Mouse (Mus musculus): ENCODE data around the gene Zdhhc1. TPM values are rescaled to one million over a fixed set of nuclear protein-coding genes. Genes with fewer than 3 reads are reported as not detected.

Zdhhc1 gene
- polyA plus RNA-seq, 1 experiment from 2014 or later: 26.3 TPM

DNA sequence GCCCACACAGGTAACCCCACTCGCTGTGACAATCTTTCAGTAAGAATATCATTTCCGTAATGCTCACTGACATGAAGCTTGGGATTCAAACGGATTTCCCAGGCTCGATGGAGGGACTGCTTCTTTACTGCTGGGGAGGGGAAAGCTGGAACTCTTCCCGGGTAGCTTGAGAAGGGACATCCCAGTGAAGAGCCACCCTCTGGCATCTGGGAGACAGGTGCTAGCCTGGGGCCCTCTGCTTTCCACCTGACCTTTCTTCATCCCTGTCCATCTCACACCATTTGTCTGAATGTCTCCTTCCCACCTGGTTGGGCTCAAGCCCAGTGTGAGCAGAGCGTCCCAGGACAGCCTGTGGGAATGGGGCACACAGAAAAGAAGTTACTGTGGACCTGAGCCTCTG lies 30.5 kb downstream of the Zdhhc1 start:
- no peak overlapping the region for H3K27ac ChIP-seq (ENCODE audit: low read length)
- WGBS: 77% methylated on average over 6 of the region's 6 CpGs

DNA sequence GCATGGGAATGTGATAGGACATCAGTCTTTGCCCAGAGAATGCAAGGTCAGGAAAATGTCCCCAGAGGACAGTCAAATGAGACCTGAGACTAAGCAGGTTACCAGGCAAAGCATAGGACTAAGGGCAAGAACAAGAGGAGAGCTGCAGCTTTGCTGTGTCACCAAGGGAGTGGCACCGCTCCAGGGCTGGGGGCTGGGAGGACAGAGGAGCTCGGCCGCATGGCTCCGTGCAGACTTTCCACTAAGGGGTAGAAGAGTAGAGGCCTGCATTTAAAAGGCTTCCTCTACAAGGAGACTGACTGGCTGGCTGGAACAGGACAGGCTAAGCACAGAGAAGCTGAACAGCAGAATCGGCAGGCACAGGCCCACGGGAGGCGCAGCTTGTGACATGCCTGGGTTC lies 32.1 kb downstream of the Zdhhc1 start:
- Histone ChIP-seq H3K9me3 (replicated peaks; ENCODE audit: control insufficient read depth, low read length) (no peaks in the 10 kb centered on the region), H3K36me3 (ENCODE audit: control insufficient read depth, insufficient read depth) (no peaks in the 10 kb centered on the region; the same call in 1 of the 2 replicates), H3K27ac (ENCODE audit: low read length) (no peak overlapping the region), H3K4me1 (ENCODE audit: control insufficient read depth, insufficient read depth, low read length) (peaks cover 10% of the 10 kb centered on the region), H3K27me3 (ENCODE audit: control insufficient read depth, insufficient read depth, low read length) (no peaks in the 10 kb centered on the region), H3K4me3 (ENCODE audit: low read length) (no peak overlapping the region), H3K4me2 (ENCODE audit: low read depth, low read length) (no peak overlapping the region), H3K9ac (ENCODE audit: low read length) (no peak overlapping the region)
- no peak; the same call in 1 of the 2 replicates for ATAC-seq (replicated peaks; ENCODE audit: extremely low read depth, insufficient read depth, low FRiP score)
- WGBS: 47% methylated on average over 7 of the region's 7 CpGs

More for the DNA sequence above, 30.5 kb downstream of the Zdhhc1 start:
- no peaks in the 10 kb centered on the region for H3K9me3 ChIP-seq (replicated peaks; ENCODE audit: control insufficient read depth, low read length)
- no peak overlapping the region for H3K4me3 ChIP-seq (ENCODE audit: low read length)
- no peak overlapping the region for H3K4me2 ChIP-seq (ENCODE audit: low read depth, low read length)
- no peak for ATAC-seq (replicated peaks; ENCODE audit: extremely low read depth, insufficient read depth, low FRiP score)
- H3K9ac ChIP-seq (ENCODE audit: low read length): no peak overlapping the region
- peaks cover 16% of the 10 kb centered on the region for H3K4me1 ChIP-seq (ENCODE audit: control insufficient read depth, insufficient read depth, low read length)
- H3K36me3 ChIP-seq (ENCODE audit: control insufficient read depth, insufficient read depth): no peaks in the 10 kb centered on the region; the same call in 1 of the 2 replicates
- H3K27me3 ChIP-seq (ENCODE audit: control insufficient read depth, insufficient read depth, low read length): no peaks in the 10 kb centered on the region

DNA sequence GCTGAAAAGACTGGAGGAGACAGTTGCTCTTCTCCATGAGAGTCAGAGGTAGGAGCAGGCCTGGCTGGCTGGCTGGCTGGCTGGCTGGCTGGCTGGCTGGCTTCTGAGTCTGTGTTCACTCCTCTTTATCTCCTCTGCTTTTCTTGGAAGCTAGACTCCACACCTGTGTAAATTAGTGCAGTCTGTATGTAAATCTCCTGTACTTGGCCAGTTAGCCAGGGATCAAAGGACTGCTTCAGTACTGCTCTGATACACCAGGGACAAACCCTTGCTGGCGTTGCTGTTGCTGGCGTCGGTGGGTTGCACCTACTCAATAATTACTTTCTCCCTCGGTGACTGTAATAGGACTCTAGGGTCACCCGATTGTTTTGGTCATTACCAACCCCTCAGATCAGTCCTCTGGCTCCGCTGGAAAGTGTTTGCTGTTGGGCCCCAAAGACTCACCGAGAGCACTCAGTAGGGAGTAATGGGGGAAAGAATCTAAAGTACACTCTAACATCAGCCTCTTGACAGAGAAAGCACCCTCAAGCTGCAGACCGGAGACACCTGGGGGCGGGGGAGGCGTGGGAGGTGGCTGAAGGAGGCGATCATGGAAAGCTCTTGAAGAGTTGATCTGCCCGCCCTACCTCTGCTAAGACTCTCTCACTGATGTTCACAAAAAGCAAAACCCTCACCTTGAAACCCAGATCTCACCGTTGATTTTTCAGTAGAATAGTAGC lies 35.5 kb downstream of the Zdhhc1 start:
- Histone ChIP-seq H3K27ac (ENCODE audit: low read length) (no peak overlapping the region), H3K9ac (ENCODE audit: low read length) (no peak overlapping the region), H3K27me3 (ENCODE audit: control insufficient read depth, insufficient read depth, low read length) (no peaks in the 10 kb centered on the region), H3K4me3 (ENCODE audit: low read length) (no peak overlapping the region), H3K4me1 (ENCODE audit: control insufficient read depth, insufficient read depth, low read length) (peaks cover 3% of the 10 kb centered on the region; the same call in 1 of the 2 replicates), H3K4me2 (ENCODE audit: low read depth, low read length) (no peak overlapping the region), H3K9me3 (replicated peaks; ENCODE audit: control insufficient read depth, low read length) (no peaks in the 10 kb centered on the region), H3K36me3 (ENCODE audit: control insufficient read depth, insufficient read depth) (no peaks in the 10 kb centered on the region)
- 62% methylated on average over 13 of the region's 13 CpGs for WGBS
- ATAC-seq (replicated peaks; ENCODE audit: extremely low read depth, insufficient read depth, low FRiP score): no peak

DNA sequence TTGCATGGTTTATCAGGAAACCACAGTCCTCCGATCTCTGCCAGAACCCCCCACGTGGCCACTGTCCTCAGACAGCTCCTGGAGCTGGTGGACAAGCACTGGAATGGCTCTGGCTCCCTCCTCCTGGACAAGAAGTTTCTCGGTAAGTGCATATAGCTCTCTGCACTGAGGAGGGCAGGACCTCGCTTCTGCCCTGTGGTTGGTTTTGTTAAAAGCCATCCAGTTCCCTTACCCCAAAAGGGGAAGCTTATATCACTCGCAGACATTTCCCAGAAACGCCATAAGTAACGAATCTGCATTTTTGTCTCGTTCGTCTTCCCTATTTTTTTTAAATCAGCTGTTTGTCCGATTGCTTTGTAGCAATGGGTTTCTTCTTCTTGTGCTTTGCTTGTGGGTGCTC lies 41.5 kb downstream of the Zdhhc1 start:
- no peaks in the 10 kb centered on the region for H3K9me3 ChIP-seq (replicated peaks; ENCODE audit: control insufficient read depth, low read length)
- H3K27ac ChIP-seq (ENCODE audit: low read length): no peak overlapping the region
- ATAC-seq (replicated peaks; ENCODE audit: extremely low read depth, insufficient read depth, low FRiP score): no peak
- 49% methylated on average over 10 of the region's 10 CpGs for WGBS
- no peaks in the 10 kb centered on the region for H3K27me3 ChIP-seq (ENCODE audit: control insufficient read depth, insufficient read depth, low read length)
- no peak overlapping the region for H3K4me2 ChIP-seq (ENCODE audit: low read depth, low read length)
- H3K4me1 ChIP-seq (ENCODE audit: control insufficient read depth, insufficient read depth, low read length): 0 out of 2 replicates have a peak, but pooled peaks cover 3% of the 10 kb centered on the region
- H3K4me3 ChIP-seq (ENCODE audit: low read length): no peak overlapping the region
- H3K9ac ChIP-seq (ENCODE audit: low read length): no peak overlapping the region
- no peaks in the 10 kb centered on the region for H3K36me3 ChIP-seq (ENCODE audit: control insufficient read depth, insufficient read depth)

DNA sequence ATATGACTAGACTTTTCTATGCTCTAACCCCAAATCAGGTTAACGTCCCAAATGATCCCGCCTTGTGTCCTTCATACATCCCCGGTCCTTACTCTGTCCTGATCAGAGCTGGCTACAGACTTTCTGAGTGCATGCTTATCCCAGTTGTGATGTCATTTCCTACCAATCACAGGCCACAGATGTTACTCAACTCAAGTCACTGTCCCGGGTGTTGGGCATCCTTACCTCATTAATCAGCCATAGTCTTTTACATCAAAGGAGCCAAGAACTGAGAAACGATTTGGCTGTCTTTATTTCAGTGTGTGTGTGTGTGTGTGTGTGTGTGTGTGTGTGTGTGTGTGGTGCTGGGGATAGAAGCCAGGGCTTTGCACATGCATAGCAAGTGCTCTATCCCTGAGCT lies 42.6 kb downstream of the Zdhhc1 start:
- no peak overlapping the region for H3K4me3 ChIP-seq (ENCODE audit: low read length)
- H3K36me3 ChIP-seq (ENCODE audit: control insufficient read depth, insufficient read depth): no peaks in the 10 kb centered on the region
- H3K4me1 ChIP-seq (ENCODE audit: control insufficient read depth, insufficient read depth, low read length): 0 out of 2 replicates have a peak, but pooled peaks cover 3% of the 10 kb centered on the region
- no peak for ATAC-seq (replicated peaks; ENCODE audit: extremely low read depth, insufficient read depth, low FRiP score)
- WGBS: 51% methylated on average over 5 of the region's 5 CpGs
- H3K9ac ChIP-seq (ENCODE audit: low read length): no peak overlapping the region
- no peak overlapping the region for H3K4me2 ChIP-seq (ENCODE audit: low read depth, low read length)
- no peaks in the 10 kb centered on the region for H3K27me3 ChIP-seq (ENCODE audit: control insufficient read depth, insufficient read depth, low read length)
- no peaks in the 10 kb centered on the region for H3K9me3 ChIP-seq (replicated peaks; ENCODE audit: control insufficient read depth, low read length)
- no peak overlapping the region for H3K27ac ChIP-seq (ENCODE audit: low read length)

DNA sequence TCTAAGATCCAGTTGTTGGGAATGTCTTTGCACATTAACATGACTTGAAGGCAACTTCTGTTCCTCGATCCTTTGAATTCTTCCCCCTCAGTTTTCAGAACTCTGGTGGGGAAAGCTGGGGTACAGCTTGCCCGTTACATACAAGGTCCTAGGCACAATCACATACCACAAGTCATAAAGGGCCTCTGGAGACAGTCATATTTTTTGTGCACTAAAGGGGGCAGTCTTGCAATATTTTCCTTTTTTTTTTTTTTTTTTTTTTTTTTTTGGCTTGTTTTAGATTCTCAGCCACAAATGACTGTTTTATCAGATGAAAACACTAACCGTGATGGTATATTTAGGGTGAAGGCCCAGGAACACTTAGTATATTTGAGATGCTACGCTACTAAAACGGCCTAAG lies 43.4 kb downstream of the Zdhhc1 start:
- 58% methylated on average over 5 of the region's 5 CpGs for WGBS
- H3K4me2 ChIP-seq (ENCODE audit: low read depth, low read length): no peak overlapping the region
- H3K4me1 ChIP-seq (ENCODE audit: control insufficient read depth, insufficient read depth, low read length): 0 out of 2 replicates have a peak, but pooled peaks cover 3% of the 10 kb centered on the region

DNA sequence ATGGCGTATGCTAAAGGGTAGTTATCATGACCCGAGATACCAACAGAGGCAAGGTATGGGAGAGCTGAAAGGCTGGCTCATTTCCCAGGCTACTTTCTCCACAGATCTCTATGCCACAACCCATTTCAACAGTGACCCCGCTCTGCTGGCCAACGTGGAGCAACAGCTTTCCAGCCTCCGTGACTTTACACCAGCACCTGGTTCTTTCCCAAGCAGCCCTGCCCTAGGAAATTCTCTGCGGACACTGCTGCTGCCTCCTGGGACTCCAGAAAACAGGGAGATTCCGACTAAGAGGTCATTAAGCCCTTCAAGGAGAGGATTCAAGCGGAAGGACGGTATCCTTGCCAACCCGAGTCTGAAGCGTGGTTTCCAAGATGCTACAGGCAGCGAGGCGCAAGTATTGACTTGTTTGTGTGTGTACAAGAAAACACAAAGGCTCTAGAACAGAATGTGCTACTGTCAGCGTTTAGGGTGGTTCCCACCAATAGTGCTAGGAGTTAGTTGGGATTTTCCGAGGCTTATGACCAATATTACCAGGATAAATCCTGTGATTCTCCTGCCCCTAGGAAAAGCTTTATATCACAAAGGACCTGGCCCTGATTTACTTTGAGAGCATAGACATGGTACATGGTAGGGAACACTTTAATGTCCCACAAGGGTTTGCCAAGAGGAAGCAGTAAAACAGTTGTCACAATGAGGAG lies 44.6 kb downstream of the Zdhhc1 start:
- Histone ChIP-seq H3K9ac (ENCODE audit: low read length) (no peak overlapping the region), H3K27me3 (ENCODE audit: control insufficient read depth, insufficient read depth, low read length) (no peaks in the 10 kb centered on the region), H3K4me1 (ENCODE audit: control insufficient read depth, insufficient read depth, low read length) (0 out of 2 replicates have a peak, but pooled peaks cover 3% of the 10 kb centered on the region), H3K9me3 (replicated peaks; ENCODE audit: control insufficient read depth, low read length) (no peaks in the 10 kb centered on the region), H3K36me3 (ENCODE audit: control insufficient read depth, insufficient read depth) (no peaks in the 10 kb centered on the region), H3K27ac (ENCODE audit: low read length) (no peak overlapping the region), H3K4me2 (ENCODE audit: low read depth, low read length) (no peak overlapping the region), H3K4me3 (ENCODE audit: low read length) (no peak overlapping the region)
- WGBS: 59% methylated on average over 15 of the region's 15 CpGs
- ATAC-seq (replicated peaks; ENCODE audit: extremely low read depth, insufficient read depth, low FRiP score): no peak

More for the DNA sequence above, 43.4 kb downstream of the Zdhhc1 start:
- H3K9me3 ChIP-seq (replicated peaks; ENCODE audit: control insufficient read depth, low read length): no peaks in the 10 kb centered on the region
- H3K36me3 ChIP-seq (ENCODE audit: control insufficient read depth, insufficient read depth): no peaks in the 10 kb centered on the region
- H3K4me3 ChIP-seq (ENCODE audit: low read length): no peak overlapping the region
- H3K27me3 ChIP-seq (ENCODE audit: control insufficient read depth, insufficient read depth, low read length): no peaks in the 10 kb centered on the region
- ATAC-seq (replicated peaks; ENCODE audit: extremely low read depth, insufficient read depth, low FRiP score): no peak
- no peak overlapping the region for H3K27ac ChIP-seq (ENCODE audit: low read length)
- H3K9ac ChIP-seq (ENCODE audit: low read length): no peak overlapping the region

DNA sequence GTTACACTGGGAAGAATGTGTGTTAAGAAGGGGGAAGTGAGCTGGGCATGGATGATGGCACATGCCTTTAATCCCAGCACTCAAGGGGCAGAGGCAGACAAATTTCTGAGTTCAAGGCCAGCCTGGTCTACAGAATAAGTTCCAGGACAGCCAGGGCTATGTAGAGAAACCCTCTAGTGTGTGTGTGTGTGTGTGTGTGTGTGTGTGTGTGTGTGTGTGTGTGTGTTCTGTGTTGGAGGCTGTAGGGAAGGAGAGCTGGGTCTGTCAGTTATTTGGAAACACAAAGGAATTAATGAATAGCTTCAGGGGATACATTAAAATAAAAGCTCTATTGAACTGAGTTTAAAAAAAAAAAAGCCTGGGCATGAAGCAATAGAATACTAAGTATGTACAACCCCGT lies 45.7 kb downstream of the Zdhhc1 start:
- WGBS: 54% methylated on average over 1 of the region's 1 CpGs
- H3K27me3 ChIP-seq (ENCODE audit: control insufficient read depth, insufficient read depth, low read length): no peaks in the 10 kb centered on the region
- H3K4me3 ChIP-seq (ENCODE audit: low read length): no peak overlapping the region

DNA sequence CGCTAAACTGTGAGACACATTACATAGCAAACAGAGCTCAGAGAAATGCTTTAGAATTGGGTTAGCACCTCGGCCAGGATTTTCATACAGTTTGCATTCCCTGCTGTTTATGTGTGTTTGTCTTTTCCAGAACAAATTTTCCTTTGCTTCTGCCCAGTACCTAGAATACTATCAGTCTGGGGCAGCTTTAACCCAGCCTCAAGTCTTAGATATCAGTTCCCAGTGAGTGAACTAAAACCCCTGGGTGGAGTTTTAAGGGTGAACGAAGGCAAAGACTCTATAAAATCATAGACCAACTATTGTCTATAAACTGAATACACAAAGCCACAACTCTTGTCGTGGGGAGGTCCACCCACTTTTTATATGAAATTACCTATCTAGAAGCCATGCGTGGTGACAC lies 48.1 kb downstream of the Zdhhc1 start:
- no peak for ATAC-seq (replicated peaks; ENCODE audit: extremely low read depth, insufficient read depth, low FRiP score)
- 75% methylated on average over 5 of the region's 5 CpGs for WGBS
- Histone ChIP-seq H3K27me3 (ENCODE audit: control insufficient read depth, insufficient read depth, low read length) (no peaks in the 10 kb centered on the region; the same call in 1 of the 2 replicates), H3K9me3 (replicated peaks; ENCODE audit: control insufficient read depth, low read length) (no peaks in the 10 kb centered on the region), H3K9ac (ENCODE audit: low read length) (no peak overlapping the region), H3K4me3 (ENCODE audit: low read length) (no peak overlapping the region), H3K4me2 (ENCODE audit: low read depth, low read length) (no peak overlapping the region), H3K4me1 (ENCODE audit: control insufficient read depth, insufficient read depth, low read length) (0 out of 2 replicates have a peak, but pooled peaks cover 3% of the 10 kb centered on the region), H3K36me3 (ENCODE audit: control insufficient read depth, insufficient read depth) (no peaks in the 10 kb centered on the region), H3K27ac (ENCODE audit: low read length) (no peak overlapping the region)

More for the DNA sequence above, 45.7 kb downstream of the Zdhhc1 start:
- H3K9ac ChIP-seq (ENCODE audit: low read length): no peak overlapping the region
- H3K27ac ChIP-seq (ENCODE audit: low read length): no peak overlapping the region
- no peak overlapping the region for H3K4me2 ChIP-seq (ENCODE audit: low read depth, low read length)
- H3K9me3 ChIP-seq (replicated peaks; ENCODE audit: control insufficient read depth, low read length): no peaks in the 10 kb centered on the region
- ATAC-seq (replicated peaks; ENCODE audit: extremely low read depth, insufficient read depth, low FRiP score): no peak
- no peaks in the 10 kb centered on the region for H3K36me3 ChIP-seq (ENCODE audit: control insufficient read depth, insufficient read depth)
- H3K4me1 ChIP-seq (ENCODE audit: control insufficient read depth, insufficient read depth, low read length): 0 out of 2 replicates have a peak, but pooled peaks cover 3% of the 10 kb centered on the region

Data from heart, embryonic 16.5 days (tissue).